ENCODE assay signal across 8 mouse cellular contexts in genomic region chr11:75532340-75533277, GRCm38 (mm10). TPM values are rescaled to one million over a fixed set of nuclear protein-coding genes. Genes with fewer than 3 reads are reported as not detected.
DNase-seq lines count a peak whose midpoint lies in the region; ATAC-seq and TF ChIP-seq lines count a peak whose summit lies in the region.

No protein-coding gene starts in this region.

- peak overlapping the region; percentile 95 for H3K4me3 ChIP-seq in bone marrow macrophage, adult 2 months (ENCODE audit: insufficient read depth, low read length)
- H3K4me3 ChIP-seq in forebrain, embryonic 13.5 days, result peak overlapping the region; percentile 72
- peak overlapping the region; percentile 69 for H3K4me3 ChIP-seq in midbrain, embryonic 12.5 days
- H3K4me3 ChIP-seq in stomach, postnatal 0 days (ENCODE audit: low read depth, low read length), result peak overlapping the region; percentile 60

- ATAC-seq in forebrain, embryonic 13.5 days, result 0 out of 2 replicates have a peak, but pooled peaks have one; percentile 22
- ATAC-seq in midbrain, embryonic 12.5 days (ENCODE audit: low FRiP score, low read depth), result peak; percentile 27
- ATAC-seq in stomach, postnatal 0 days (ENCODE audit: low FRiP score, low TSS enrichment), result 0 out of 2 replicates have a peak, but pooled peaks have one; percentile 11

- TF ChIP-seq POLR2A in bone marrow macrophage, adult 2 months (IDR thresholded peaks at IDR 0.05; ENCODE audit: borderline replicate concordance, low read depth, low read length), result no peak

- H3K9ac ChIP-seq in forebrain, embryonic 13.5 days, result peak overlapping the region; percentile 94
- peak overlapping the region; percentile 92 for H3K9ac ChIP-seq in midbrain, embryonic 12.5 days (replicated peaks)
- peak overlapping the region; percentile 80 for H3K9ac ChIP-seq in stomach, postnatal 0 days (ENCODE audit: low read length)

- H3K27ac ChIP-seq in bone marrow macrophage, adult 2 months (ENCODE audit: insufficient read depth, low read depth, low read length), result peak overlapping the region; percentile 96
- H3K27ac ChIP-seq in forebrain, embryonic 13.5 days, result peak overlapping the region; percentile 97
- H3K27ac ChIP-seq in midbrain, embryonic 12.5 days (replicated peaks), result peak overlapping the region; percentile 94
- peak overlapping the region; percentile 53; the same call in 1 of the 2 replicates for H3K27ac ChIP-seq in stomach, postnatal 0 days (replicated peaks)

- TF ChIP-seq EP300 in stomach, postnatal 0 days (optimal IDR thresholded peaks at IDR 0.05), result no peak

- WGBS in forebrain, embryonic 13.5 days, result 15% methylated on average over 38 of the region's 38 CpGs
- 14% methylated on average over 38 of the region's 38 CpGs for WGBS in midbrain, embryonic 12.5 days
- 20% methylated on average over 38 of the region's 38 CpGs for WGBS in stomach, postnatal 0 days

- H3K4me2 ChIP-seq in forebrain, embryonic 13.5 days, result peak overlapping the region; percentile 98
- H3K4me2 ChIP-seq in midbrain, embryonic 12.5 days (replicated peaks), result peak overlapping the region; percentile 88
- H3K4me2 ChIP-seq in stomach, postnatal 0 days (replicated peaks; ENCODE audit: low read depth), result peak overlapping the region; percentile 96

- peaks cover 28% of the 10 kb centered on the region for H3K4me1 ChIP-seq in bone marrow macrophage, adult 2 months (ENCODE audit: control insufficient read depth, insufficient read depth, low read length)
- peaks cover 29% of the 10 kb centered on the region for H3K4me1 ChIP-seq in forebrain, embryonic 13.5 days
- peaks cover 16% of the 10 kb centered on the region for H3K4me1 ChIP-seq in midbrain, embryonic 12.5 days
- peaks cover 7% of the 10 kb centered on the region for H3K4me1 ChIP-seq in stomach, postnatal 0 days (replicated peaks; ENCODE audit: control insufficient read depth, insufficient read depth)

- DNase-seq in layer of hippocampus, postnatal 10 days (ENCODE audit: low spot score in 2 of 2), result peak; percentile 35 to 62
- no peak for DNase-seq in layer of hippocampus, adult 11-12 months (ENCODE audit: low spot score)
- peak; percentile 43 to 69 for DNase-seq in kidney, postnatal 25 days
- no peak for DNase-seq in stomach, postnatal 0 days (ENCODE audit: low spot score)
- no peak for DNase-seq in urinary bladder, postnatal 36 days (ENCODE audit: low spot score in 2 of 2)

- no peaks in the 10 kb centered on the region for H3K36me3 ChIP-seq in forebrain, embryonic 13.5 days (ENCODE audit: poor library complexity, severe bottlenecking)
- H3K36me3 ChIP-seq in midbrain, embryonic 12.5 days, result no peaks in the 10 kb centered on the region
- no peaks in the 10 kb centered on the region for H3K36me3 ChIP-seq in stomach, postnatal 0 days (ENCODE audit: control insufficient read depth, insufficient read depth, low read length)

- TF ChIP-seq CTCF in bone marrow macrophage, adult 2 months (IDR thresholded peaks at IDR 0.05; ENCODE audit: low read depth, low read length), result no peak
- TF ChIP-seq CTCF in stomach, postnatal 0 days (IDR thresholded peaks at IDR 0.05; ENCODE audit: low read depth), result no peak

- no peaks in the 10 kb centered on the region for H3K27me3 ChIP-seq in forebrain, embryonic 13.5 days
- no peaks in the 10 kb centered on the region; the same call in 1 of the 2 replicates for H3K27me3 ChIP-seq in midbrain, embryonic 12.5 days
- no peaks in the 10 kb centered on the region for H3K27me3 ChIP-seq in stomach, postnatal 0 days (ENCODE audit: control insufficient read depth, insufficient read depth, low read length)

- H3K9me3 ChIP-seq in forebrain, embryonic 13.5 days (replicated peaks), result no peaks in the 10 kb centered on the region
- no peaks in the 10 kb centered on the region for H3K9me3 ChIP-seq in midbrain, embryonic 12.5 days
- H3K9me3 ChIP-seq in stomach, postnatal 0 days (ENCODE audit: control insufficient read depth, low read length), result no peaks in the 10 kb centered on the region

RNA-seq across cellular contexts. Expression of gene Slc43a2, which starts 1.1 kb away (rescaled TPM):
- 10 to 100 TPM; 38.3 to 47.5 TPM for total RNA-seq in layer of hippocampus, postnatal 10 days (2021)
- 202 and 231 TPM in 2 replicates for polyA plus RNA-seq in bone marrow macrophage, adult 2 months (2012; ENCODE audit: insufficient read depth, insufficient read length, missing spikeins)
- 11.3 and 11.7 TPM in 2 replicates for polyA plus RNA-seq in forebrain, embryonic 13.5 days (2015; fragmentation: Nextera tagmentation; extraction: Ambion mirVana)
- 12.7 and 15.4 TPM in 2 replicates for polyA plus RNA-seq in midbrain, embryonic 12.5 days (2016; fragmentation: Nextera tagmentation; extraction: Ambion mirVana)
- 5.7 and 6.4 TPM in 2 replicates for polyA plus RNA-seq in stomach, postnatal 0 days (2015; fragmentation: Nextera tagmentation; extraction: Ambion mirVana)

RNA-seq across cellular contexts. Expression of gene Scarf1, which starts 19.3 kb away (rescaled TPM):
- total RNA-seq in layer of hippocampus, postnatal 10 days (2021), result 1 to 10 TPM; 3.5 to 3.6 TPM
- 32.8 and 33.5 TPM in 2 replicates for polyA plus RNA-seq in bone marrow macrophage, adult 2 months (2012; ENCODE audit: insufficient read depth, insufficient read length, missing spikeins)
- 3.3 TPM in 2 replicates for polyA plus RNA-seq in forebrain, embryonic 13.5 days (2015; fragmentation: Nextera tagmentation; extraction: Ambion mirVana)
- 4.7 TPM in 2 replicates for polyA plus RNA-seq in midbrain, embryonic 12.5 days (2016; fragmentation: Nextera tagmentation; extraction: Ambion mirVana)
- polyA plus RNA-seq in stomach, postnatal 0 days (2015; fragmentation: Nextera tagmentation; extraction: Ambion mirVana), result 2.8 and 2.9 TPM in 2 replicates

RNA-seq across cellular contexts. Expression of gene Rilp, which starts 22.7 kb away (rescaled TPM):
- total RNA-seq in layer of hippocampus, postnatal 10 days (2021), result 1 to 10 TPM; 3.6 to 4.0 TPM
- polyA plus RNA-seq in bone marrow macrophage, adult 2 months (2012; ENCODE audit: insufficient read depth, insufficient read length, missing spikeins), result 12.8 and 15.9 TPM in 2 replicates
- 0.40 and 0.47 TPM in 2 replicates for polyA plus RNA-seq in forebrain, embryonic 13.5 days (2015; fragmentation: Nextera tagmentation; extraction: Ambion mirVana)
- 0.30 and 0.66 TPM in 2 replicates for polyA plus RNA-seq in midbrain, embryonic 12.5 days (2016; fragmentation: Nextera tagmentation; extraction: Ambion mirVana)
- polyA plus RNA-seq in stomach, postnatal 0 days (2015; fragmentation: Nextera tagmentation; extraction: Ambion mirVana), result 2.7 and 3.5 TPM in 2 replicates

RNA-seq across cellular contexts. Expression of gene Prpf8, which starts 46.0 kb away (rescaled TPM):
- 100 to 1,000 TPM; 113 to 123 TPM for total RNA-seq in layer of hippocampus, postnatal 10 days (2021)
- 51.0 and 65.7 TPM in 2 replicates for polyA plus RNA-seq in bone marrow macrophage, adult 2 months (2012; ENCODE audit: insufficient read depth, insufficient read length, missing spikeins)
- polyA plus RNA-seq in forebrain, embryonic 13.5 days (2015; fragmentation: Nextera tagmentation; extraction: Ambion mirVana), result 56.3 and 63.2 TPM in 2 replicates
- polyA plus RNA-seq in midbrain, embryonic 12.5 days (2016; fragmentation: Nextera tagmentation; extraction: Ambion mirVana), result 78.5 and 81.6 TPM in 2 replicates
- polyA plus RNA-seq in stomach, postnatal 0 days (2015; fragmentation: Nextera tagmentation; extraction: Ambion mirVana), result 15.8 and 16.0 TPM in 2 replicates

RNA-seq across cellular contexts. Expression of gene Pitpna, which starts 55.3 kb away (rescaled TPM):
- 100 to 1,000 TPM; 310 to 313 TPM for total RNA-seq in layer of hippocampus, postnatal 10 days (2021)
- polyA plus RNA-seq in bone marrow macrophage, adult 2 months (2012; ENCODE audit: insufficient read depth, insufficient read length, missing spikeins), result 512 TPM in 2 replicates
- polyA plus RNA-seq in forebrain, embryonic 13.5 days (2015; fragmentation: Nextera tagmentation; extraction: Ambion mirVana), result 70.0 and 70.8 TPM in 2 replicates
- 107 and 114 TPM in 2 replicates for polyA plus RNA-seq in midbrain, embryonic 12.5 days (2016; fragmentation: Nextera tagmentation; extraction: Ambion mirVana)
- 79.3 and 84.3 TPM in 2 replicates for polyA plus RNA-seq in stomach, postnatal 0 days (2015; fragmentation: Nextera tagmentation; extraction: Ambion mirVana)

Comparison
In these comparisons a context has a peak if more than half of its experiments do, and no peak if none do; other contexts are left out.
1. DNase-seq: peak in layer of hippocampus, postnatal 10 days (2 of 2) and kidney, postnatal 25 days (2 of 2); none in layer of hippocampus, adult 11-12 months (single experiment), stomach, postnatal 0 days (single experiment) and urinary bladder, postnatal 36 days (0 of 2).
2. RNA of gene Slc43a2, which starts 1.1 kb away (polyA plus RNA-seq): 202 to 231 TPM in bone marrow macrophage, adult 2 months; 12.7 to 15.4 TPM in midbrain, embryonic 12.5 days, 11.3 to 11.7 TPM in forebrain, embryonic 13.5 days and 5.7 to 6.4 TPM in stomach, postnatal 0 days; every median in the first group is over 10 times any median in the second.
3. Peak in every context shown above with its lines, with median percentiles within 50 percentile points of each other: H3K27ac ChIP-seq, H3K4me3 ChIP-seq, ATAC-seq, H3K4me2 ChIP-seq and H3K9ac ChIP-seq.